Mouse (Mus musculus) hindbrain, embryonic 13.5 days (tissue): ENCODE measurements around the gene Ndufb6. TPM values are rescaled to one million over a fixed set of nuclear protein-coding genes. Genes with fewer than 3 reads are reported as not detected.
A peak's percentile ranks its signal among the peaks of the same experiment; 100 is the strongest.

ENCODE experiments used
- ATAC-seq: fragments of 200-750 bp; cut with Nextera tagmentation; 2 replicates; pipeline ENCODE4 v1.8.0; 2017; ENCODE audit warnings: moderate TSS enrichment; ENCODE audit not compliant: low FRiP score
- H3K27ac ChIP-seq: fragments of 300-500 bp; sonication (generic); 2 replicates; pipeline ENCODE4 v1.5.1; 2015; ENCODE audit warnings: inconsistent platforms, mild to moderate bottlenecking, moderate library complexity
- H3K27me3 ChIP-seq: fragments of 300-500 bp; sonication (generic); 2 replicates; pipeline ENCODE4 v1.6.1; 2015; ENCODE audit warnings: mild to moderate bottlenecking, inconsistent platforms
- H3K36me3 ChIP-seq: fragments of 300-500 bp; sonication (generic); 2 replicates; pipeline ENCODE4 v1.6.1; 2015; ENCODE audit warnings: mild to moderate bottlenecking, inconsistent platforms
- H3K4me1 ChIP-seq: fragments of 300-500 bp; sonication (generic); replicated peaks from 2 replicates; pipeline ENCODE4 v1.6.1; 2015; ENCODE audit warnings: inconsistent platforms
- H3K4me2 ChIP-seq: fragments of 300-500 bp; sonication (generic); 2 replicates; pipeline ENCODE4 v1.6.1; 2015; ENCODE audit warnings: inconsistent platforms, mild to moderate bottlenecking, moderate library complexity
- H3K4me3 ChIP-seq: fragments of 300-500 bp; sonication (generic); 2 replicates; pipeline ENCODE4 v1.5.1; 2015; ENCODE audit warnings: mild to moderate bottlenecking, inconsistent platforms
- H3K9ac ChIP-seq: fragments of 300-500 bp; sonication (generic); 2 replicates; pipeline ENCODE4 v1.6.1; 2015; ENCODE audit warnings: mild to moderate bottlenecking, inconsistent platforms
- H3K9me3 ChIP-seq: fragments of 300-500 bp; sonication (generic); 2 replicates; pipeline ENCODE4 v1.6.1; 2016; ENCODE audit warnings: inconsistent platforms
- WGBS: fragments of 180-500 bp; shearing (Covaris S2); methylation state at CpG from one replicate; pipeline ENCODE4 v1.1.7; 2015; 5-methylcytosine and 5-hydroxymethylcytosine counted together
- polyA plus RNA-seq: library from polyadenylated mRNA; unstranded; fragments of >200 nt; fragmentation: Nextera tagmentation; extraction: Ambion mirVana; gene quantifications from 2 replicates; pipeline ENCODE4 v1.2.1, GENCODE M21; 2015

Gene Ndufb6
- polyA plus RNA-seq, 1 experiment from 2014 or later, result 323 TPM

DNA sequence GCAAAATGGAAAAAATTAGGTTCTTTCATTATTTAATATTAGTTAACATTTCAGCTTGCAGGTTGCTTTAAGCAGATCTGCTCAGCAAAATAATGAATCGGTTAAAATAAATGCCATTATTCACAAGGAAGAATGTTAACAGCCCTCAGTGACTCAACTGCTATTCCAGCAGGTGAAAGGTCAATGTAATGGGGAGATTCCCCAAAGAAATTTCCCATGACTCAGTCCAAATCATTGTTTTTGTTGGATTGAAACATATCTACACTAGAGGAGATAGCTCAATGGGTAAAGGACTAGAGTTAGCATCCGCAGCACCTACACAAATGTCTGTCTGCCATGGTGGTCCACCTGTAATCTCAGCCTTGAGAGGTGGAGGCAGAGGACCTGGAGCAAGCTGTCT, 9.8 kb upstream of the Ndufb6 start:
- H3K36me3 ChIP-seq, result no peaks in the 10 kb centered on the region
- 88% methylated on average over 2 of the region's 2 CpGs for WGBS
- H3K9ac ChIP-seq, result no peak overlapping the region
- H3K4me3 ChIP-seq, result no peak overlapping the region
- no peaks in the 10 kb centered on the region for H3K4me1 ChIP-seq
- H3K4me2 ChIP-seq, result no peak overlapping the region
- no peaks in the 10 kb centered on the region for H3K27me3 ChIP-seq
- ATAC-seq, result no peak
- no peak overlapping the region for H3K27ac ChIP-seq
- peaks cover 4% of the 10 kb centered on the region; the same call in 1 of the 2 replicates for H3K9me3 ChIP-seq

- no peak for ATAC-seq
- no peak overlapping the region for H3K4me3 ChIP-seq
- WGBS, result 83% methylated on average over 6 of the region's 6 CpGs
- H3K9ac ChIP-seq, result no peak overlapping the region
- H3K27ac ChIP-seq, result no peak overlapping the region
- H3K9me3 ChIP-seq, result peaks cover 4% of the 10 kb centered on the region; the same call in 1 of the 2 replicates
- H3K4me1 ChIP-seq, result no peaks in the 10 kb centered on the region
- H3K4me2 ChIP-seq, result no peak overlapping the region
- no peaks in the 10 kb centered on the region for H3K27me3 ChIP-seq
- no peaks in the 10 kb centered on the region for H3K36me3 ChIP-seq
Measured at GRCm38 (mm10) chr4:40287415-40287814, 8.2 kb upstream of the Ndufb6 start.

DNA sequence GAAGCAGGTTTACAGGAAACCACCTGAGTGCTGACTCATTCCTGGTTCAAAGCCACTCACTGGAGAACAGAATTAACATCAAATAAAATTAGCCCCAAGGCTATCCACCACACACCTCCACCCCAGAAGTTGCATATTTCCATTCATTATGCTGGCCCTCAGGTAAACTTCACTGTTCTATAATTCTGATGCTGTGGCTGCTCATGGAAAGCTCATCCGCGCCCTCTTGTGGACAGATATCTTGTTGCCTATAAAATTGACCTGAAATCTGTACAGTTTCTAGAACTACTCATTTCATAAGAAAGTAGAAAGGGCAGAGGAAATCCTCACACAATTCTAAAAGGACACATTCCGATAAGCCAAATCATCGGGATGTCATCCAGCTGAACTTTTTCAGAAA, 6.4 kb upstream of the Ndufb6 start:
- no peak overlapping the region for H3K4me2 ChIP-seq
- 22% methylated on average over 4 of the region's 4 CpGs for WGBS
- H3K4me1 ChIP-seq, result no peaks in the 10 kb centered on the region
- no peak overlapping the region for H3K27ac ChIP-seq
- H3K4me3 ChIP-seq, result no peak overlapping the region
- H3K27me3 ChIP-seq, result no peaks in the 10 kb centered on the region
- 0 out of 2 replicates have a peak, but pooled peaks have one; percentile 24 for ATAC-seq
- peaks cover 2% of the 10 kb centered on the region; the same call in 1 of the 2 replicates for H3K9me3 ChIP-seq
- H3K9ac ChIP-seq, result no peak overlapping the region
- no peaks in the 10 kb centered on the region for H3K36me3 ChIP-seq

DNA sequence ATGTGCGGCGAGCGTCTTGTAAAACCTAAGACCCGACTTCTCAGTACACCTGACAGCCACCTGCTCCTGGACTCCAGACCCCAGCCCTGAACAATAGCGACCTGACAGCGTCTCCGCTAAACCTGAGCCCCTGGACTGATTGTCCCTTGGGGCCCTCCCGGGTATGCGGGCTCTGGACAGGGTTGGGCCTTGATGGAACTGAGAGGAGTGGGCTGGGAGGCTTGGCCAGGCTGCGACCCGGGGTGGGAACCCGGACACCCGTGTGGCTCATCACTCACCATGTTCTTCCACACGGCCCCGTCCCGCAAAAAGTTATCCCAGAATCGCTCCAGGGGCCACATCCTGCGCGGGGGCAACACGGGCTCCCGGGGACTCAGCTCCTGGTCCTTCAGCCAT, 343 bp downstream of the Ndufb6 start:
- H3K4me1 ChIP-seq, result peaks cover 13% of the 10 kb centered on the region
- peak; percentile 73 for ATAC-seq
- peak overlapping the region; percentile 92 for H3K9ac ChIP-seq
- WGBS, result under 1% methylated on average over 21 of the region's 21 CpGs
- no peaks in the 10 kb centered on the region for H3K27me3 ChIP-seq
- peak overlapping the region; percentile 97 for H3K4me2 ChIP-seq
- H3K27ac ChIP-seq, result peak overlapping the region; percentile 61; the same call in 1 of the 2 replicates
- peak overlapping the region; percentile 93 for H3K4me3 ChIP-seq
- H3K36me3 ChIP-seq, result peaks cover 19% of the 10 kb centered on the region
- H3K9me3 ChIP-seq, result no peaks in the 10 kb centered on the region

- Histone ChIP-seq H3K4me3 (peak within 1 kb of the TSS; percentile 76), H3K27ac (peak within 1 kb of the TSS; percentile 97), H3K36me3 (peaks cover 13% of the 10 kb centered on the region), H3K9ac (peak within 1 kb of the TSS; percentile 89), H3K9me3 (no peaks in the 10 kb centered on the region), H3K27me3 (no peaks in the 10 kb centered on the region), H3K4me2 (peak within 1 kb of the TSS; percentile 88), H3K4me1 (peaks cover 36% of the 10 kb centered on the region)
- WGBS, result under 1% methylated on average over 38 of the region's 38 CpGs
- peak; percentile 94 for ATAC-seq
Measured at GRCm38 (mm10) chr4:40269430-40270032, 9.7 kb downstream of the Ndufb6 start, which contains the start of the genes Smim27 and Topors. Gene Smim27 (plus strand): TSS chr4:40269579. Gene Topors (minus strand): TSS chr4:40269850.

GRCm38 (mm10) chr4:40268835-40269234, 10.4 kb downstream of the Ndufb6 start:
- H3K27ac ChIP-seq, result peak overlapping the region; percentile 97
- H3K9ac ChIP-seq, result peak overlapping the region; percentile 89
- H3K4me2 ChIP-seq, result peak overlapping the region; percentile 88
- peaks cover 13% of the 10 kb centered on the region for H3K36me3 ChIP-seq
- H3K9me3 ChIP-seq, result no peaks in the 10 kb centered on the region
- H3K4me3 ChIP-seq, result peak overlapping the region; percentile 76
- WGBS, result under 1% methylated on average over 16 of the region's 16 CpGs
- peaks cover 36% of the 10 kb centered on the region for H3K4me1 ChIP-seq
- no peaks in the 10 kb centered on the region for H3K27me3 ChIP-seq
- ATAC-seq, result peak; percentile 6

DNA sequence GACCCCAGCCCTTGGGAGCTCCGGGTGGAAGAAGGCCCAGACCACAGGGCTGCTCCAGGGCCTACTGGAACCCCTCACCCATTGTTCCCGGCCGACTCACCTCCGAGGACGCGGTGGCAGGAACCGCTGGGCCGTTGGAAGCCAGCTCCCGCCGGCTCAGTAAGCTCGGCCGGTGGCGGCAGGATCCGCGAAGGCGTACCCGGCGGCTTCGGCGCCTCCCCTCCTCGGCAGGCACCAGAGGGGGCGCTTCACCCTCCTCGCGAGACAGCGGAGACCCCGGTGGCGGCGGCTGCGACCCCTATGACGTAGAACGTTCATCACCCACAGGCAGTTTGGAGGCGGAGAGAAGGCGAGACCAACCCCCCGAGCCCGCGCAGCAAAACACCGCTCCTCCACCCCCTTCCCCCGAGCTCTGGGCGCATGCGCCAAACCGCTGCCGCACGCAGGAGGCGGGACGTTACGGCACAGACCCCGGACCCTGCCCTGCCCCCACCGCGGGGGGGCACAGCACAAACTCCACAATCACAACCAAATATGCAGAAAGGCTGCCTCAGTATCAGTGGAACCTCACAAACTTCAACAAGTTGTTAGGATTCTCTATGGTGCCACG, 10.9 kb downstream of the Ndufb6 start:
- Histone ChIP-seq H3K27me3 (no peaks in the 10 kb centered on the region), H3K4me2 (peak overlapping the region; percentile 88), H3K27ac (peak overlapping the region; percentile 97), H3K4me1 (peaks cover 36% of the 10 kb centered on the region), H3K9ac (peak overlapping the region; percentile 89), H3K9me3 (no peaks in the 10 kb centered on the region), H3K36me3 (peaks cover 13% of the 10 kb centered on the region), H3K4me3 (peak overlapping the region; percentile 76)
- ATAC-seq, result peak; percentile 84
- WGBS, result under 1% methylated on average over 41 of the region's 50 CpGs

GRCm38 (mm10) chr4:40267681-40268080, 11.5 kb downstream of the Ndufb6 start:
- Histone ChIP-seq H3K27ac (peak overlapping the region; percentile 97), H3K9ac (peak overlapping the region; percentile 89), H3K4me3 (peak overlapping the region; percentile 76), H3K4me2 (peak overlapping the region; percentile 88), H3K36me3 (peaks cover 15% of the 10 kb centered on the region), H3K4me1 (peaks cover 36% of the 10 kb centered on the region), H3K9me3 (no peaks in the 10 kb centered on the region), H3K27me3 (no peaks in the 10 kb centered on the region)
- 78% methylated on average over 7 of the region's 7 CpGs for WGBS
- peak; percentile 3; the same call in 1 of the 2 replicates for ATAC-seq

DNA sequence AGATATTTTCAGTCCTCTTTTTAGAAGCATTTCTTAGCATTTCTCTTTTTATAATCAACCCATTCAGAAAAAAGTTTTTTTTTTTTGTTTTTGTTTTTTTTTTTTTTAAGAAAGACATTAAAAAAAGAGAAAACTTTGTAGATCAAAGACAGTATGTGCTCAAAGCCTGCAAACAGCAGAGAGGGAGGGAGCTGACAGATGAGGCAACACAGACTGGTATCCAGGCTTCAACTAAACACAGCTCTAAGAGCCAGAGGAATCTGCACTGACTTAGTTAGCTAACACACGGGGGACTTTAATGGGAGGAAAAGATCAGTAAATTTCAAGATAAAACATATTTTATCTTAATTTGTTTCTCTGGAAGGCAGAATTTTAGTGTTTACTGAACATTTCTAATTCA, 14.9 kb downstream of the Ndufb6 start:
- no peak overlapping the region for H3K27ac ChIP-seq
- no peak overlapping the region for H3K9ac ChIP-seq
- 88% methylated on average over 1 of the region's 1 CpGs for WGBS
- H3K27me3 ChIP-seq, result no peaks in the 10 kb centered on the region
- ATAC-seq, result no peak
- peaks cover 30% of the 10 kb centered on the region for H3K4me1 ChIP-seq
- no peak overlapping the region for H3K4me2 ChIP-seq
- no peak overlapping the region for H3K4me3 ChIP-seq
- H3K36me3 ChIP-seq, result peaks cover 39% of the 10 kb centered on the region
- H3K9me3 ChIP-seq, result no peaks in the 10 kb centered on the region

DNA sequence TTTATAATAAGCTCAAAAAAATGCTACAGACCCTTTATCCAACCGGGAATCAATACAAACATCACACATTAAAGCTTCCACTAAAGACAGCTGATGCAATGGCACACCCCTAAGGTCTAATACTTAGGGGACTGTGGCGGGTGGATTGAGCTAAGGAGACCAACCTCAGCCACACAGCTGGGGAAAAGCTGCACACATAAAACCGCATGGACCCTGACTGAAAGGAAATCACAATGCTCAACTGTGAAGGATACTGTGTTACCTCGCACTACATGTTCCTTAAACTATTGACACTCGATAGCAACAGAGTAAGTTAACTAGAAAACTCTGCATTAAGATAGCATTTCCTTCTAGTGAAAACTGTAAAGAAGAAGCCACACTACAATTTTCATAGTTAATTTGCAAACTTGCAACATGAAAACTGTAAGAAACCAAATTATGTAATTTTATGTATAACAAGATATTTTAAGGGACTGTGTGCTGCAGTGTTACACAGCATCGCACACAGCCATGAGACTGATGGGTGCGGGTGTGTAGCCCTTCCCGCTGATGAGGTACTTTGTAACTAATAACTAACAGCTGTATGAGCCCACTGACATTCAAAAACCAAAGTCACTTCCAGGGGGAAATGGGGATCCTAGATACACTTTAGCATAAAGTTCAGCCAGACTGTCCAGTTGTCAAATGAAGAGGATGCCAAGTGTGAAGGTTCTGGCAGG, 24.7 kb downstream of the Ndufb6 start:
- H3K9ac ChIP-seq, result no peak overlapping the region
- ATAC-seq, result no peak
- H3K27me3 ChIP-seq, result no peaks in the 10 kb centered on the region
- H3K36me3 ChIP-seq, result peaks cover 16% of the 10 kb centered on the region
- WGBS, result 88% methylated on average over 8 of the region's 8 CpGs
- no peaks in the 10 kb centered on the region for H3K9me3 ChIP-seq
- no peak overlapping the region for H3K27ac ChIP-seq
- no peak overlapping the region for H3K4me3 ChIP-seq
- no peak overlapping the region for H3K4me2 ChIP-seq
- no peaks in the 10 kb centered on the region for H3K4me1 ChIP-seq

- 82% methylated on average over 2 of the region's 2 CpGs for WGBS
- peaks cover 8% of the 10 kb centered on the region for H3K36me3 ChIP-seq
Measured at GRCm38 (mm10) chr4:40253766-40254165, 25.5 kb downstream of the Ndufb6 start.

GRCm38 (mm10) chr4:40250984-40251383, 28.2 kb downstream of the Ndufb6 start:
- Histone ChIP-seq H3K4me1 (no peaks in the 10 kb centered on the region), H3K27me3 (no peaks in the 10 kb centered on the region), H3K27ac (no peak overlapping the region), H3K9me3 (no peaks in the 10 kb centered on the region), H3K9ac (no peak overlapping the region), H3K4me3 (no peak overlapping the region), H3K36me3 (no peaks in the 10 kb centered on the region), H3K4me2 (no peak overlapping the region)
- ATAC-seq, result no peak
- 92% methylated on average over 5 of the region's 5 CpGs for WGBS

More at GRCm38 (mm10) chr4:40253766-40254165, 25.5 kb downstream of the Ndufb6 start:
- Histone ChIP-seq H3K4me3 (no peak overlapping the region), H3K9me3 (no peaks in the 10 kb centered on the region), H3K27ac (no peak overlapping the region), H3K27me3 (no peaks in the 10 kb centered on the region), H3K4me2 (no peak overlapping the region), H3K4me1 (no peaks in the 10 kb centered on the region), H3K9ac (no peak overlapping the region)
- ATAC-seq, result no peak
